Mouse (Mus musculus) urinary bladder, postnatal 25 days (tissue): ENCODE data around the gene Tes.
A peak's percentile ranks its signal among the peaks of the same experiment; 100 is the strongest.

ENCODE experiments used
- DNase-seq: peaks from one replicate; pipeline ENCODE4 v3.0.0; 2022; ENCODE audit warnings: low spot score

Tes gene

DNA sequence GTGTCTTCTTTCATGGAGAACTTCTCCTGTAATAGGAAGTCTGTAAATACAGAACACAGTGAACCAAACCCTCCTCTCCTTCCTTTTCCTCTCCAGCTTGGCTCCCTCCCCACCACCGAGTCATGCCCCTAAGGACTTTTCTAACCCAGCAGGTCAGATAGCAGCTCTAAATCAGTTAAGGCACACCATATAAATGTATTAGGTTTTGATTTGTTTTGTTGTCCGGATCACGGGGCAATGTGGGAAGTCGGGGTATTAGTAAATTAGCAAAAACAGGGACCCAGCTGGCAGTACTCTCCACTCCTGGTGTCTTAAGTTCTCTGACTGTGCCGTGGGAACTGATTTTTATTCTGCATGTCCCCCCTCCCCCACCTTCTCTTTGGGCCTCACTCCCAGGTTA, 14.4 kb downstream of the Tes start:
- DNase-seq = no peak

DNA sequence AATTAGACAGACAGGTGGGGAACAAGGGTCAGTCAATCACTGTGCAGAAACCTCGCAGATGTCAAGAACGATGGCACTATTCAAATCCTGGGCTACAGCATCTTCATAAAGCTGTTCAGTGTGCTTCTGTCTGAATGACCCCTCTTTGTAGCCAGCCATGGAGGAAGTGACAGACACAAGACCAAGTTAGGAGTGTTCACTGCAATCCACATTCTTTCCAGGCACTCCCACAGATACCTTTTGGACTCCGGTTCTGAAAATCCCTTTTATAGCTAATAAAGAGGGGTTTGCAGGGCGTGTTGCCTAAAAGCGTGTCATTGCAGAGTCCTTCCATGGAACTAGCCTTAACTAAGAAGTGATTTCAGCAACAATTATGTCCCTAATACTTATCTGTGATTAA, 14.9 kb downstream of the Tes start:
- no peak for DNase-seq

DNA sequence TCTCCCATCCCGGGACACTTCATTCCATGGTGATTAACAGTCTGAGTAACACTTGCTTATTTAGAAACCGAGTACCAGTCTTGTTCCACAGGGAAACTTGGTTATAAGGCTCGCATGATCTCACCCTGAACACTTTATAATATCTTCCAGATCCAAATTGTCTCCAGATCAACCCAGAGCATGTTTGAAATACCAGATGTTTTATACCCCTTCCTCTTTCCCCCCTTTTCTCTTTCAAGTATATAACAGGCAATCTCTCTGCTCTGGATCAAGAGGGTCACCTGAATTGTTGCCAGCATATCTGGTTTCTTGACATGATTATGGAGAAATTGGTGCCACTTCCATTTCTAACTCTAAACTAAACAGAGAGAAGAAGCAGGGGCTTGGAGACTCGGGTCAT, 17.3 kb downstream of the Tes start:
- no peak for DNase-seq

DNA sequence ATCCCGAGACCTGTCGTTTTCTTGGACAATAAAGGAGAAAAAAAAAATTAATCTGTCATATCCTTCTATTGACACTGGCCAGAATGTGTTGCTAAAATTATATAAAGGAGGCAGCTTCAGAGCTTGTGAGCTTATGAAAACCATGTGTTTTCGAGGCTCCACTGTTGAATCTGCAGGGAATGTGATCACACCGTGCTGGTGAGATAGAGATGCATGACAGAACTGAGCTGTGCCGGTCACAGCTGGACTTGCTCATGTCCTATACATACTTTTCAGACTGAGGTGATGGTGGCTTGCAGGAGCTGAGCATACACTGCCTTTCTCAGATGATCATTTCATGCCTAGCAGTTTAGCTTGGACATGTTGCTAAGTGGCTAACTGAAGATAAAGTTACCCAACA, 17.9 kb downstream of the Tes start:
- DNase-seq = no peak

DNA sequence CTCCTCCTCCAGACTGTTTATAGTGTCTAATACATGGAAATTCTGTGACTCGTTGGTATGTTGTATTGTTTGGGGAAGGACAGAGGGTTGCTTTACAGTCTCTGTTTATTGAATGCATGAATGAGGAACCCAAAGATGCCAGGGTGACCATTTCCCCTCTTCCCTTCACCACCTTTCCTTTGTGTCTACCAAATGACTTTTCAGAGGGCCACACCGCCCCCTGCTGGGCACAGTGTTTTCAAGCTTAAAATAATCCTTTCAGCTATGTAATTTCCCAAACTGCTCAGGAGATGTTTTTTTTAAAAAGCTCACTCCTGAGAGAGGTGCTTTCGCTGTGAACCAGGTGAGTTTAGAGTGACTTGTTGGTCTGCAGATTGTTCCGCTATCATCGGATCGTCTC, 22.5 kb downstream of the Tes start:
- DNase-seq = peak; percentile 84

DNA sequence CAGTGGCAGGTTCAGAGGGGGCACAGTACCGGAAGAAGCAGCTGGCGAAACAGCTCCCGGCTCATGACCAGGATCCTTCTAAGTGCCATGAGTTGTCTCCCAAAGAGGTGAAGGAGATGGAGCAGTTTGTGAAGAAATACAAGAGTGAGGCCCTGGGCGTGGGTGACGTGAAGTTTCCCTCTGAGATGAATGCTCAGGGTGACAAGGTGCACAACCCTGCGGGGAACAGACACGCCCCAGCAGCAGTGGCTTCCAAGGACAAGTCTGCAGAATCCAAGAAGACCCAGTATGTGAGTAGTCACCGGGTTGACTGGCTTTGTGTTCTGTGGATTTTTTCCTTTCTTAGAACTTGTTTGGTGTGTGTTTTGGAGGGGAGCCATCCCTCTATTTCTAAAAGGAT, 32.4 kb downstream of the Tes start:
- no peak for DNase-seq

DNA sequence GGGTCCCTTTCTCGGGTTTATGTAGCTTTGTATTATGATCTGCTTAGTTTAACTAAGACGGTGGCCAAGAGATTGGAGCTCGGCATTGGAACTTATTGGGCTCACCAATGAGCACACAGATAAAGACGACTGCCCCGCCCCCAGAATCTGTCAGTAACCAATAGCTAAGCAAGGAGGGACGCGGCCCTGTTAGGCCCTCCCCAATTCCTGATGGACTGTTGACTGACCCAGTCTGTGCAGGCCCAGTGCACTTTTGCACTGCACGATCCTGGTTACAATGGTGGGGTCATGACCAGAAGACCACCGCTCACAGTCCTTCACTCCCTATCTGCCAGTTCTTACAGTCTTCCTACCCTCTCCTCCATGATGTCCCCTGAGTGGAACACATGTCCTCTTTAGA, 33.6 kb downstream of the Tes start:
- DNase-seq = no peak

DNA sequence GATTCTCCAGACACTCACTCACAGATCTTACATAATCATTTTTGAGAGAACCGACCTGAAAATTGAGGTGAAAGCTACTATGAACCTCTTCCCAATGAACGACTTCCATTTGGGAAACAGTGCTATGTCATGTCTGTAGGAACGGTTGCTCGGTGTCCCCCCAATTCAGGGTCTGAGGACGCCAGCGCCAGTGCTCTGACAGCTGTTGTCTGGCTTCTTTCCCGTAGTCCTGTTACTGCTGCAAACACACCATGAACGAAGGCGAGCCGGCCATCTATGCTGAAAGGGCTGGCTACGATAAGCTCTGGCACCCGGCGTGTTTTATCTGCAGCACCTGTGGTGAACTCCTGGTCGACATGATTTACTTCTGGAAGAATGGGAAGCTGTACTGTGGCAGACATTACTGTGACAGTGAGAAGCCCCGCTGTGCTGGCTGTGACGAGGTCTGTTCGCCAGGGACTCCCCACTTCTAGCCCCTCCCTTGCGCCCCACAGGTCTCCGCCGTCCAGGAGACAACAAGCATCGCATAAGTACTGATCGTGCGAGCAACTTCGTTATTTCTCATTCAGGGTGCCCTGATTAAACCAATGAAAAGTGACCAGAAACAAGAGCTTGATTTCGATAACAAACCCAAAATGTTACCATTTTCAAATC, 34.7 kb downstream of the Tes start:
- no peak for DNase-seq

DNA sequence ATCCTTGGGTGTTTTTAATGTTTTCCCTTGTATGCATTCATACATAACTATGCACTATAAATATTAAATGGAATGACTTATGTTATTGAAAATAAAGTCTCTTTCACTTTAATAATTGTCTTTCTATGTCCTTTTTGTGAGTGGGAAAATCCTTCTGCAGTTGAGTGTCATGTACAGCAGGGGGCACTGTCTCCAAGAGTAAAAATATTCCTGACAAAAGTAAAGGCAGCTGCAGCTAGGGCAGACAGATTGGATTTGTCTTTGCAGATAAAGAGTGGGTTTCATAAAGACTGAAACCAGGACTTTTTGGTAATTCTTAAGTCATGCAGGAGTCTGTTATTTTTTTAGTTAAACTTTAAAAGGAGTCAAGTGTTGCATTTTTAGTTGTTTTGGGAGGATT, 40.8 kb downstream of the Tes start:
- peak; percentile 36 for DNase-seq

DNA sequence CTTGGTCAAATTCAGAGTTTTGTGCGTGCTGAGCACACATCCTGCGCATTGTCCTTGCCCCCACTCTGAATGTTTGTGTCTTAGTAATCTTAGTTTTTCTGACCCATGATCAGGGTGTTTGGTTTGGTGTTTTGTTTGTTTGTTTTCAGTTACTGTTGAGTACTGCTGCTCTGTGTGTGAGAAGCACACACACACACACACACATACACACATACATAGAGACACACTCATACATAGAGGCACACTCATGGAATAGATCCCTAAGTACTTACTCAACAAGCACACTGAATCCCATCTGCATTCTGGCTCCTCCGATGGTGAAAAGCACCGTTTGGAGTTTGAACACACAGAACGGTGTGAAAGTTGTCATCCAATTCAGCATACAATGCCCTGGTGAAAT, 41.5 kb downstream of the Tes start:
- DNase-seq = no peak

DNA sequence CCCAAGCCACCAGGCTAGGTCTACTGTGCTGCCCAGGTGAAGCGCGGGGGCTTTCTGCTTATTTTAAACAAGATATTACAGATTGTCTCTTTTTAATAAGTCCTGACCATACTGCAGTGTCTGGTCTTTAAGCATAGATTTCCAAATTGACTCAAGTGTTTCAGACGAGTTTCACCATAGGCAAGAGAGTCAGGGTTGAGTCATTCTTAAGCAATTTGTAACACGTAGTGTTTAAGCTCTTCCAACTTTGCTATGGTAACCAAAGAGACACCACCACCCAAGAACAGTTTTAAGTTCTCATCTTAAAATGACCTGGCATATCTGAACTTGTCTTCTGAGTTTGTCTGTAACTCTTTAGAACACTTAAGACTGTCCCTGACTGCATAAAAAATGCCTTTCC, 44.3 kb downstream of the Tes start:
- no peak for DNase-seq

DNA sequence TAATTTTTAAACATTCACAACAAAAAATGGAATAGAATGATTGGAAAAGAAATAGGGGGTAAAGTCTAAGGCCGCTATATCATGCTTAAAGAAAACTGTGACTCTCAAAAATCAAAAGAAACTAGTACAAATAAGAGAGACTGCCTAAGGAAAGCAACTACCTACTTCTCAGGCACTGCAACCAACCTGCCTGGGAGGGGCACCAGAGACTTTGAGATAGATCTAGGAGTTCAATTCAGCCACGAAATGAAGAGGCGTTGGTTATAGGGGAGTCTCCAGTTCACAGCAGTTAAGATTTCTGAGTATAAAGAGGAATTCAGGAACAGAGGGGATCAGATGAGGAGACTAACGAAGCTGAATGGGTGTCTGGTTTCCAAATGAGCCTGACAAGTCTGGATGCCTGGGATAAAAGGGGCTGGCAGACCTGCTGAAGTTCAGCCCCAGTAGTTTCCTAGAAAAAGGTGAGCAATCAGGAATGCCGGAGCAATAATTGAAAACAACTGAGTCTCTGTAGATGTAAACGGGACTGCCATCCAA, 45.7 kb downstream of the Tes start:
- DNase-seq = no peak

DNA sequence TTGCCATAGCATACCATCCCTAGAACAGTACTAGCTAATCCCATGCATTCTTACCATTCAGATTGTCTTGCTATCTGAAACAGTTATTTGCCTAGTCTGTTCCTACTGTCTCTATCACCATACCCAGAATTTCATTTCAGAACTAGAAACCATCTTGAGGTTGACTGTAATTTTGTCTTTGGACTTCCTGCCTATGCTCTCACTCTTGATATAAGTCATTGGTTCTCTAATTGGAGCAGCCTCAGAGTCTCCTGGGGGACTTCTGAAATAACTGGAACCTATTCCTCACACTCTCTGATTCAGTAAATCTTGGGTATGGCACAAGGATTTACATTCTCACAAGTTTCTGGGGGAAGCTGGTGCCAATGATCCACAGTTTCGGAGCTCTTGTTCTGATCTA, 47.1 kb downstream of the Tes start:
- DNase-seq = no peak

DNA sequence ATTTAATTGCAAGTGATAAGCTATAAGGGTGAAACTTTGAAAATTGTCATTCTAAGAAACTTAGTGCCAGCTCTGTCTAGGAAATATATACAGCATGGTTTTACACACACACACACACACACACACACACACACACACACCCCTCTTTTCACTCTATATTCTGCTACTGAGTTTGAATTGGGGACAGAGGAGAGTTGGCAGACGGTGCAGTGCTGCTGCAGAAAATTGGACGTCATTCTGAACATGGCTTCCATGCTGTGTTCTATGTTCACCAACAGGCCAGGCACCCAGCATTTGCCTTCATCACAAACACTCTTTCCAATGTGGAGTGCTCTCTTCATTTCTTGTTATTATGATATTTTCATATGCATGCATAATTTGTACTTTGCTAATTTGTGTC, 48.0 kb downstream of the Tes start:
- DNase-seq = no peak

DNA sequence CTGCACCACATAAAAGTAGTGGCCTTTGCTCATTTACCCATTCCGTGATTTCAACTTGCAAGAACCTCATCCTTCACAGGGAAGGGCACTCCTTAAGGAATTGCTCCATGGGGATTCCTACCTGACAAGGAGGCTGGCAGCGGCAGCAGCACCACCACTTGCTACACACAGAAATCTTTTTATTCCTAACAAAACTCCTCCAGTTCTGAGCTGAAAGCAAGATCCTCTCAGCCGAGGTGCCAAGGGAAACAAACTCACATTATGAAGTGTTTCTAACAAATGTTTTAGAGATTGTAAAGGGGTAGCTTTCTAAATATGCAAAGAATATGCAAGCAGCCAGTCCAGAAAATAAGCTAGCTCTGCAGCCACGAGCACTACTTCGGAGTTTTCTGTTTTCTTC, 49.6 kb downstream of the Tes start:
- no peak for DNase-seq

DNA sequence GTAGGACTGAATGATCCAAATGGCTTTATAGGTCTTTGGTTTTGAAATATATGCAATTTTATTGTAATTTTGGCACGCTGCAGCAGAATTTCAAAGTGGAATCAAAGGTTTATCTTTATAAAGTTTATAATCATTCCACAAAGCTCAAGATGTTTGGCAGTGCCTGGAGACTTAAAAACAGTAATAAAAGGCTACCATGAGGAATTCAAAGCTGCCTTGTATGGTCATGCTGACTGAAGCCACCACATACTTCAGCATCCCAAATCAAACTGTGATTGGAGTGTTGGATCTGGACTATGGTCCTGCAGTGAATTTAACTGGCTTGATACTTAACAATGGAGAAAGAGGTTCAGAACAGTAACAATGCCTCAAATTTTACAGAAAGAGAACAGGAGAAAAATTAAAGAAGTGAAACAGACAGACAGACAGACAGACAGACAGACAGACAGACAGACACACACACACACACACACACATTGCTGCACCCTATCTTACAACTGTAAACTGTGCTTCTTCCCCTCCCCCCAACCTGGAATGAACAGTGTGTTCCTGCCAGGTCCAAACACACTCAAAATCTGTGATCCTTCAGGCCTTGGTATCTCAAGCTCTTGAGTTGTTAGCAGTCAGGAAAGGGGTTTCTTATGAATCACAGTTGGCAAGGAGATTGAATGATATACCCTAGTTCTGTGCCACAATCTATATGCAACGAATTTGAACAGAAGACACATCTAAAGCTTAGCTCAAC, 50.3 kb downstream of the Tes start:
- no peak for DNase-seq

DNA sequence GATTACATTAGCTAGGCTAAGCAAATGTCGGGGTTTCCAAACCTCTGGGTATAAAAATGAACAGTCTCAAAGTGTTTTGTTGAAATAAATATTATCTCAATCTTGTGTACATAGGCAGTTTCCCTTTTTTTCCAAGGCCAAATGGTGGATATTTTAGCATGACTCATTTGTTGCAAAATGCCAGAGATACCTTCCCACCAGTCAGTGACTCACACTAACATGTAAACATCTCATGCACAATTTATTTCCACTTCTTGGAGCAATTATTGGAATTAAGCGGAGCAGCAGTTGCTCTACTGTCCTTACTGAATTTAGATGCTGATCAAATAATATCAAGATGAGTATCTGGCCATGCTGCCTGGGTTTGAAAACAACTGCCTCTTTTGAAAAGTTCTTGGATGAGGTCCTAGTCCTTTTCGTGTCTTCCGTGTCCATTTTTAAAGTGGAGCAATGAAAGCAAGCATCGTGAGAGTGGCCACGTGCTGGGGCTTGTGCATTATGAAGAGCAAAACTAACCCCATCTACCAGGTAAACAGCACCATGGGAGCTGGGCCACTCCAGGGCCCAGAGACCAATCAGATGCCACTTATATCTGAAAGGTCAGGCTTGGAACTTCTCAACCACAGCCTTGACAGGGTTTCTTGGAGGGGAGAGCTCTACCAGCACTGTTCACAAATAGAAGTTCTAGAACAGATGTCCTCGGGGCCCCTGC, 54.7 kb downstream of the Tes start:
- no peak for DNase-seq

DNA sequence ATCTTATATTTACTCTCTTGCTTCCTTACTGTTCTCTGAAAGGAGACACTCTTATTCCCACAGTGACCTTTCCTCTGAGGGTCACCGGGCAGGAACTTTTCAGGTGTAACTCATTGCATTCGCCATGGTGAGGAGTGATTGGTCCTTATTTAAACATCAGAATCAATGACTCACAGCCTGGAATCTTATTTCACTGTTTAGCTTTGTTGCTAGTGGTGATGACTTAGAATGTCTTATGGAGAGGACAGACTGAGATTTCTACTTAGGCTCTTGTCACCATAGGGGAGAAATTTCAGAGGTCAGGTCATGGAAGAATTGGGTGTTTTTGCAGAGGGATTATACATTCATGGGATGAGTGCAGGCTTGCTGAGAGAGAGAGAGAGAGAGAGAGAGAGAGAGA, 75.1 kb downstream of the Tes start:
- DNase-seq = no peak

DNA sequence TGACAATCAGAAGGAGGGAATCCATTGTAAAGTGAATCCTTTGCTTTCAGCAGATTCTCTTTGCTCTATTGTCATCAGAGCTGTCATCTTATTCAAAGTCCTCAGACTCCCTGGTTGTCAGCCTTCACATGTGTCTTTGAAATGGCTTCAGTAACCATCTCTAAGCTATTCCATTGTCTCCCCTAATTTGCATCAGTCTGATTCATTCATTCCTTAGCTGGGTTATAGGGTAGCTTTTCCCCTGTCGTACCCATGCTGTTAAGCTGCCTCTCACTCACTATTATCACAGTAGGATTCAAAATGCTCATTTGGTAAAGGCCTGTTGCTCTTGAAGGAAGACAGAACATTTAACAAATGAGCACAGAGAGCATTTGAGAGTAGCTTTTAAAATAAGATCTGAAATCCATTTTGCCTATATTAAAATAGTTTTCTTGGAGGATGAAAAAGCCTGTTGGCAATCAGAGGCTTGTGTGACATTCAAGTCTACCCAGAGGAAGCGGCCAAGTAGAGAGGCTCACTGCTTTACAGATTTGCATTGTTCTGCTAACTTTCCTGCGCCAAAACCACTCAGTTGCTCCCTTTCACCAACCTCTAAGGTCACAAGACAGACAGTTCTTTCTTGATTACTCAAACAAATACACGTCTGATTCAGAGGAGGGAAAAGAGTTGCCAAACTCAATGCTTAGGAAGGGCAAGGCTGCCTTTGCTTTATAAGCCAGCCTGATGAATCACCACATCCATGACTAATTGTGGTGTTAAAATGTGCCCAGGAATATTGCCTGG, 77.8 kb downstream of the Tes start:
- no peak for DNase-seq

DNA sequence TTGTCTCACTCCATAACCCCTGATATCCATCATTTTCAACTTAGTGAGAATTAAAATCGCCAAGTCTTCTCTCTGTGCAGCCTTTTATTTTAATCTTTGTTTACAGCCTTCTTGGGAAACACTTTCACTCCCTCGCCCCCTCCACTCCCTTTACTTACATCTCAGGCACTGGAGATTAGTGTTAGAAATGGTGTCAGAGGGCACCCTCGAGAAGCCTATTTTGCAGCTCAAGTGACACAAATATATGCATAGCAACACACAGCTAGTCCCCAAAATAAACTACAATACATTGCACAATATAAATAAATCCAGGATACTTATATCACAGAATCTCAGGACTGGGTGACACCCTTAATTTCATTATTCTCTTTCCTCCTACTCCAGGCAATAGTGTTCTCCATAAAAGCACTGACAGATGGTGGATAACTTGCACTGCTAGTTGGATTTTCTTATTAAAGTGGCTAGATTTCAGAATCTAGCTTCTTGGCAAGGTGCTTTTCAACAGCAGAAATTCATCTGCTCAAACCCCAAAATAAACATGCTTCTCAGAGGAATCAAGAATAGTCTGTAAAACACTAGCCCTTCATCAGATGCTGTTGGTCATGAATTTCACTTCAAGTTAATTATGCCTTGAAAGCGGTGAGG, 86.2 kb downstream of the Tes start:
- DNase-seq = no peak

DNA sequence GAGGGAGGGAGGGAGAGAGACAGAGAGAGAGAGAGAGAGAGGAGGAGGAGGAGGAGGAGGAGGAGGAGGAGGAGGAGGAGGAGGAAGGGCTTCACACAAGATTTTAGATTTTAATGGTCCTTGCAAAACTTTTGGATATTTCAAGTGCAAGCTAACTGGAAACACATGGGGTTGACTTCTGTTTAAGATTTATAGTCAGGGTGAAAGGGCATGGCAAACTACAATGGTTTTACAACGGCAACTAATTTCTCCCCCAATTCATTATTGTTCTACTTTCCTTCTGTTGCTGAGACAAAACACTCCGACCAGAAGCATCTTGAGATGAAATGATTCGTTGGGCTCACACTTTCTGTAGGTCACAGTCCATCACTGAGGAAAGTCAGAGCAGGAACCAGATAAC, 87.6 kb downstream of the Tes start:
- DNase-seq = no peak
